Mouse (Mus musculus) testis, postnatal 10 days (tissue): ENCODE results near the gene Rraga.

Source experiments
- DNase-seq: peaks from one replicate; pipeline ENCODE4 v3.0.0; 2021; ENCODE audit warnings: low spot score

Rraga gene

DNA sequence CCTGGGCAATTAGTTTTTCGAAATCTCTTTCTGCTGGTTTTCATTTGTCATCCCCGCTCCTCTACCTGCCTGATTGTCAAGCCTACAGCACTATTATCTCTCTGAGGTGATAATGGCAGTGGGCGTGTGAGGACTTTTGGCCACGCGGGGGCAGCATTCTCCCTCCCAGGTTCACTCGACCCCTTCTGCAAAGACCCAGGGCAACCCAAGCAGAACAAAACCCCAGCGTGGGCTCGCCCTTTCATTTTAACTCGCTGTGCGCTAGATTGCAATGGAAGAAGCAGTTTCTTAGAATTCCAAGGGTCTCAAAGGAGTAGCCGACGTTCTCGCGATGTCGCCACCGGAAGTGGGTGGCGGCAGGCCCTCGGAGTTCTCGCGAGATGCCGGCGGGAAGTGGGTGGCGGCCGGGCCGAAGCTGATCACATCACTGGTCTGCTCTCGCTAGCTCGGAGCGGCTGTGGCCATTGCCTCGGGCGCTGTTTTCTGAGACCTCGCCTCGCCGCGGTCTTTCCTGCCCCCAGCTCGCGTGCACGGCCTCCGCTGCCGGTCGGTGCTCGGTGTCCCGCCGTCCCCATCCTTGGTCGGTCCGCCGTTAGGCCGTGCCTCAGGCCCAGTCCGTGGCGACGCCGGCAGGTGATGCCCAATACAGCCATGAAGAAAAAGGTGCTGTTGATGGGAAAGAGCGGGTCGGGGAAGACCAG is at the start of gene Rraga:
Gene Rraga (plus strand): TSS at position 386 of the 701 bp plus-strand sequence.
- peak; percentile 98 for DNase-seq

DNA sequence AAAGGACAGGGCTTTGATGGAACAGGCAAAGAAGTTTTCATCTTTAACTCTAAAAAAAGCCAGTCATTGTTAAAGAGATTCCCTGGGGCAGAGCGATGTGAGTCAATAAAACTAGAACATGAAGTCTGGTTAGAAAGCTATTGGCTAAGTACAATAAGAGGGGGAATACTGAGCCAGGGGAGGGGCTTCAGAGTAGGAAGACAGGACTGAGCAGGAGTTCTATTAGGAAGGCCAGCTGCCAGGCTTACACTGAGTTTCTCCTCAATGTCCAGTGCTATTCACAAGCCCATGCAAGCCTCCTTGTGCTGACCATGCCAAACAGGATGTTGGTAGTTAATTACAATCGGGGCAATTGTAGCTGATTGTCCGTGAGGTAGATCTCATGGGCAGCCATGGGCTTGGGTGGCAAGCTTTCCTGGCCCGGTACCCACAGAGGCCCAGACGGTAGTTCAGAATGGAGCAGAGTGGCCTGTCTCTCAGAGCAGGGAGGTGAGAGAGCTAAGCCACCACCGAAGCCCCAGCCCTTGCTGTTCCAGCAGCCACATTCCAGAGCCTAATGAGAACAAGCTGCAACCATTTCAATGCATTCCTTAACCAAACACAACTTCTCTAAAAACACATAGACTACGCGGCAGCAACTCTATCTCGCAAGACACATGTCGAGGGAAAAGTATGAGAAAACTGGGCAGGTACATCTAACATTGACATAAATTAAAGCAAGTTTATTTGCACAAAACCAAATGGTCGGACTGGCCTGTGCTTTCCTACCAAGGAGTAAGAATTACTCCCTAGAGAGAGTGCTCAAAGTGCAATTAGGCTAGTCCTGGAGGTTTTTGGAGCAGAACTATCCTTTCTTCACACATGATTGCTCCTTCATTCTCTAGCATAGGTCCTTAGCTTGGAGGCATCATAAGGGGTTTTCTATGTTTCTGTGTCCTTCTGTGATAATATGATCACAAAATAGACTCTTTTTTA is 48.0 kb upstream of the Rraga start:
- no peak for DNase-seq

DNA sequence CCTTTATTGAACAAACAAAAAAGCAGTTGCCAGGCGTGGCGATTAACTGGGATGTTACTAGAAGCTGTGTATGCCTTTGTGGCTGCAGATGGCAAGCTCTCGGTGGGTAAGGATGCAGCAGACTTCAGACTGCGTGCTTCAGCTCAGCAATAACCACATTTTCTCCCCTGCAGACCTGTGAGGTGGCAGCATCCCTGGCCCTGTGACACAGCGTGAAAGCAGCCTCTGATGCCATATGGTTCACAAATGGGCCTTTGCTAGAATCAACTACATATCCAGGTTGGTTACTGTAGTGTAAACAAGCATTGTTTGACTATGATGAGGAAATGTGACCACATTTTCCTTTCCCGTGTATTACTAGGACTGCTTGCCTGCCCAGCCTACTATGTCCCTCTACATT is 46.3 kb upstream of the Rraga start:
- DNase-seq, result no peak

DNA sequence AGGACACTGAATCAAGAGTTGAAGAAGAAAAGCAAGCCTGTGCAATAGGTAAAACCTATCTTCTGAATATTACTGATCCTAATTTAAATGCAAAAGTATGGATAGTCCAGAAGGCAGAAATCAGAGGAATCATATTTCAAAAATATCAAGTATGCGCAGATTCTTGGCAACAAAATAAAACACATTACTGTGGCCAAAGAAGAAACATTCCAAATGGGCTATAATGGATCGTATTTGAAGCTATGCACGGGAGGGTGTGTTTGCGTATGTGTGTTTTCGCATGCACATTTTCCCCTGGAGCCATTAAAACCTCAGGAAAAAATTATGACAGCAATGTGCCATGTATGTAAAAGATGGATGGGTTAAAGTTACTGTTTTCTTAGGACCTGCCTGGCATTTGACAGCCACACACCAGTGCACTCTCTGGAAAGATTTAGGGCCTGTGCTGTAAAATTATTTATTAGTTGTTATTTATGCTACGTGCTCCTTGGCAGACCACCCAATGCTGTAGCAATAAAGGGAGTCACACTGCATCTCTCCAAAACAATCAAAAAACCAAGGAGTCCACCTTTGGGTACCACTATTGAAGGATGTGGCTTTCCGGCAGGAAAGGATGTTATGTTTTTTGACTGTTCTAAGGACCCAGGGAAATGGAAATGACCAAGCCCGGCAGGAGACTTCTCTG is 41.9 kb upstream of the Rraga start:
- DNase-seq, result no peak

DNA sequence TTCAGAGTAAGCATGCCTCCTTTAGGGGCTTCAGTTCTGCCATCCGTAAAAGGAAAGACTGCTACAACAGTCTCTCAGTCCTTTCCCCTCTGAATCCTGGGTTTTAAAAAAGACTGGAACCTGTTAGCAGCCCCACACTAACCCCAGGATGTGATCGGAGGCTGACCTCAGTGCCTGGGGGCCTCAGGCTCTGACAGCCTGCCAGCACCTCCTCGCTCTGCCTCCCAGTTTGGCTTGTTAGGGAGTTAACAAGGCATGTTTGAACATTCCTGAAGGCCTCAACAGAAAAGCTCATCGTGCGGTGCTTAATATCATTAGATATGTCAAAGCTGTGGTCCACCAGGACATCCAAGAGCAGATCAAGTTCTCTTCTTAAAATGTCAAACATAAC is 41.4 kb upstream of the Rraga start:
- no peak for DNase-seq

DNA sequence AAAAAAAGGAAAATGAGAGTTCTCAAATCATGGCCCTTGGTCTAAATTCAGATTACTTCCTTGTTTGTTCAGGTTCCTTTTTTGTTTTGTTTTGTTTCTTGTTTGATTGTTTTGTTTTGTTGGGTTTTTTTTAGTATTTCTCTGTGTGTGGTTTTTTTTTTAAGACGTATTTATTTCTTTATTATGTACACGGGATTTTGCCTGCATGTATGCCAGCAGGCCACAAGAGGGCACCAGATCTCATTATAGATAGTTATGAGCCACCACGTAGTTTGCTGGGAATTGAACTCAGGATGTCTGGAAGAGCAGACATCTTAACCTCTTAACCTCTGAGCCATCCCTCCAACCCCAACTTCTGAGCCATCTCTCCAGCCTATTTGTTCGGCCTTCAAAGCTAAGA is 37.5 kb upstream of the Rraga start:
- DNase-seq, result peak; percentile 53

DNA sequence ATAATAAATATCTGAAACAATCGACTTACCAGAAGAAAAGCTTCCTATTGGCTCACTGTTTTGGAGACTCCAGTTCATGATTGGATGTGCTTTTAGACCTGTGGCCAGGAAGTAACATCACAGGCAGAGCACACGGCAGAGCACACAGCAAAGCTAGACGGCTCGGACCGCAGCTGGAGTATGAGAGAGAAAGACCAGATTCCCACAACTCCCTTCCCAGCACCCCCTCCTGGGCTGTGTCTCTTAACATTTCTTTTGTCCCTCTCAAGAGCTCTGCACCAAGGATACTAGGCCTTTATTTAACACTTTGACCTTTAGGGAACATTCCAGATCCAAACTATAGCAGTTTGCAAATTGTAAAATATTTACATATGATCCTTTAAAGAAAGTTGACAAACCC is 36.5 kb upstream of the Rraga start:
- no peak for DNase-seq

DNA sequence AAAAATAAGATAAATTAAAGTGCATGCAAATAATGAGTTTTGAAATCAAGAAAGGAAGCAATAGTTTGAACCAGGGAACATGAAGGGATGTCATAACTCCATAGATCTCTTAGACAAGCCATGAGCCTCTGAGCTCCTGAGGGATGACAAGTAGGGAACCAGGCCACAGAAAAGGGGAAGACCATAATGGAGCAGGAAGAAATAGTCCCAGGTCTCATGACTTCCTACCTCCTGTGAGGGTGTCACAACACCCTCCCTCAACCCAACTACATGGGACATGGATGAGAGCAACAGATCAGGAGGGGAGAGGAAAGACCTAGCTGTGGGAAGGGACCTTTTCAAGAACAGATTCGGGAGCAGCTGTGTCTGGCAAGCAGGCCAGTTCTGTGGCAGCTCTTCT is 33.9 kb upstream of the Rraga start:
- DNase-seq, result no peak

DNA sequence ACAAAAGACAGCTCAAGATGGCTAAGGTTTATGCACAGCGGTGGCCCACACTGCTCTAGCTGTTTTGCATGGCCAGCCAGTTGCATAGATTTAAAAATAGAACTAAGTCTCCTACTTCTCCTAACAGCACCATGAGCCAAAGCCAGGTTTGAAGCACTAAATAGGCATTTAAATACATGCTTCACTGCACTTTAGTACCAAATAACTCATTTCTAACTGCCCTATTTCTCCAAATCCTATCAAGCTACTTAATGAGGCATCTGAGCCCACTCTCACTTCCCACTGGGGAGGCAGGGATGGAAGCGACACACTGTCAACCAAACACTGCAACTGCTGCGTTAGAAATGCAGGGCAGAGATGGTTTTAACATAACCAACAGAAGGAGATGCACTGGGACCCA is 31.5 kb upstream of the Rraga start:
- no peak for DNase-seq

DNA sequence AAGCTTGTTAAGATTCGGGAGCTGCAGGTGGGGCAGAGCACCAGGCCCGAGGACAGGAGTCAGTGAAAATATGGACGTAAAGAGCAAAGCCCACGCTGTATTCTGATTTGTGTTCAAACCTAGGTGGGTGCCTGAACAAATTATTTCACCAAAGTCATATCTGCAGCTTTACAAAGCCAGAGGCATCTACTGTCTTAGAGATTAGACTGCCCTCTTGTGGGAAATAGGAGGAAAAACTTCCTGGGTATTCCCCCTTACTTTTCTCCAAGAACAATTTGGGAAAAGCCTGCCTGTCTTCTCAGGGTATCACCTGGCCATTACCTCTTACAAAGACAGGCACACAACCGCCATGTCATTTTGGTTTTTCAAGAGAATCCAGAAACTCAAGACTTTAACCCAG is 29.9 kb upstream of the Rraga start:
- no peak for DNase-seq

DNA sequence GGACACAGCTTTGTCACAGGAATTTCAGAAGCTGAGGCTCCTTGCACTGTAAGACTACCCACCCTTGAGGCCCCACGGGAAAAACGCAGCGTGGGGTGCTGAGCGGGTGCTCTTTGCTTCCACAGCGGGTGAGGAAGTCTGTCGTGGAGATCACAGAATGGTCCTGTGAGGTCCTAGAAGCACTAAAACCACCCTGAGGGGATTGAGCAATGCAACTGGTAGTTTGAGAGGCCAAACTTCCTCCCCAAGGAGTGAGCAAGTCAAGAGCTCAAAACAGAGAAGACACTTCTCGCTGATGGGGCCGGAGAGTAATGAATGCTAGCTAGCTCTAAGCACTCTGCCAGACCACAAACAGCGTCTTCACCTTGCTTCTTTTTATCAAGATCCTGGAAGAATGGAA is 27.1 kb upstream of the Rraga start:
- DNase-seq, result no peak

DNA sequence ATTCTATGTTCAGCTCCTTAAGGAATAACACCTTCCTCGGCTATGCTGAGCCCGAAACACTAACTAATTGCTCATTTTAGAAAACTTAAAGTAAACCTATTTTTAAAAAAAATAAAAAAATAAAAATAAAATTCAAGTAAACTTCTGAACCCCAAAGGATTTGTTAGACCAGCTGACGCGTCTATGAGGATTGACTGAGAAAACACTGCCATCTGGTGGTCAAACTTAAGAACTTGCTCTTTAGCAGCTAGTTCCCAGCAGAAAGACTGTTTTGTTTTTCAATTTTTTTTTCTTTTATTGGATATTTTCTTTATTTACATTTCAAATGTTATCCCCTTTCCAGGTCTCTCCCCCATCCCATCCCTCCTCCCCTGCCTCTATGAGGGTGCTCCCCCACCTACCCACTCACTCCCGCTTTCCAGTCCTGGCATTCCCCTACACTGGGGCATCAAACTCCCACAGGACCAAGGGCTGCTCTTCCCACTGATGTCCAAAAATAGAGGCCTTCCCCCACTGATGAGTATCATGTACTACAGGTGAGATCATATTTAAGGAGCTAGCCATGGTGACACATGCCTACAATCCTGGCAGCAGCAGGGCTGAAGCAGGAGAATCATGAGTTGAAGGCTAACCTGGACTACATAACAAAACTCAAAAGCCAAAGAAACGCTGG is 20.3 kb upstream of the Rraga start:
- no peak for DNase-seq

DNA sequence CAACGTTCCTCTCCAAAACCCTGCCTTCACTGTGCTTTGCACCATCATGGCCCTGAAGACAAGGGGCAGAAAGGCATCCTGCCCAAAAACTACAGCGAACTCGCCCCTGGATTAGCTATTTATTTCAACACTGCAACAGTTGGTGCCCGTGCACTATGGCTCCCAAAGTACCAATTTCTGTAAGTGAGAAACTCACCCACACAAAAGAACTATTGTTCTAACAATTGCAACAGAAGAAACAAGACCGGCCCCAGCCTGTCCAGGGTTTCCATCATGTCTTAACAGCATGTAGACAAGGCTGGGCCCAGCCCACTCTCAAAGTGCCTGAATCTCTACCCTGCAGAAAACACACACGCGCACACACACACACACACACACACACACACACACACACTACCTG is 18.1 kb upstream of the Rraga start:
- no peak for DNase-seq

DNA sequence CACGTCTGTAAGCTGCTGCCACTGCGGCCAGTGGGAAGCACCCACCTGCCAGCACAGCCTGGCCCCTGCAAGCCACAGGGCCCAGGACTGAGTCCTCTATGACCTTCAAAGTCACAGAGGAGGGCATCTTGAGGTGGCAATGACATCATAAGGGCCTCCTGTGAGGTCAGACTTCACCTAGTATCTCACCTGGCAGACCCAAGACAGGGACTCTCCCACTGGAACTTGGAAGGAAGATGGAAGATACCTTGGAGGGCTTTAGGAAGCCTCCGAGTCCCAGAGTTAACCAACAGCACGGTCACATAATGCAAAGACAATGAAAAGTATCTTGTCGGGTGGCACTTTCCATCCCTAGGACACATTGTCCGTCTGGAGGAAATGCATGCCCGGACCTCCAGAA is 17.2 kb upstream of the Rraga start, which contains the start of gene Saxo1:
Gene Saxo1 (minus strand): TSS at position 101 of the 400 bp plus-strand sequence.
- no peak for DNase-seq

DNA sequence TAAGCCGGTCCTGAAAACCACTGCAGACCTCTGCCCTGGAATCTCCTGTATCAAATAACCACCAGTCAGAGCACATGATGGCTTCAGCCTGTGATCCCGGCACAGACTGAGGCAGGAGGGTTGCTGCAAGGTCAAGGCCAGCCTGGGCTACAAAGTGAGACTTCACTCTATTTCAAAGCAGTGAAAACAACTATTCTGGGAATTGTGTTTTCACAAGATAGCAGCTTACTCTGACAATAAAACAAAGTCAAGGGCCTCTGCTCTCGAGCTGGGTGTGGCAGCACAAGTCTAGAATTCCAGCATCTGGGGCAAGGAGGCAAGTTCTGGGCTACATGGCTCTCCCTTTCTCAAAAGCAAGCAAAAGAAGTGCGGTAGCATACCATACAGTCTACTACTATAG is 16.5 kb upstream of the Rraga start:
- DNase-seq, result no peak

DNA sequence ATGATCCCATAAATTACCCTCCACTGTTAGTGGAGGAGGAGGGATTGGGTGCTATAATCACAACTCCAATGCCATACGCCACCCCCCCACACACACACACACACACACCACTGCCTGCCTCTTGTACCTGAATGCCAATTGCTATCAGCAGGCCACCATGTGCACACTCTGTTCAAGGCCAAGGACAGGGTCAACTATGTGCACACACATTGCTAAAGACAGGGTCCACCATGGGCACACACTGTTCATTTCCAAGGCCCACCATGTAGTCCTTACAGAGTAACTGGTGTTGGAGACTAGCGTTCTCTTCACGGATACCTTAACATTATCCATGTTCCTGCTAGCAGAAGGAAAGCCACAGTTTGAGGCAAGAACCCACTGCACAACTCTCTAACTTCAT is 14.4 kb upstream of the Rraga start:
- DNase-seq, result no peak

DNA sequence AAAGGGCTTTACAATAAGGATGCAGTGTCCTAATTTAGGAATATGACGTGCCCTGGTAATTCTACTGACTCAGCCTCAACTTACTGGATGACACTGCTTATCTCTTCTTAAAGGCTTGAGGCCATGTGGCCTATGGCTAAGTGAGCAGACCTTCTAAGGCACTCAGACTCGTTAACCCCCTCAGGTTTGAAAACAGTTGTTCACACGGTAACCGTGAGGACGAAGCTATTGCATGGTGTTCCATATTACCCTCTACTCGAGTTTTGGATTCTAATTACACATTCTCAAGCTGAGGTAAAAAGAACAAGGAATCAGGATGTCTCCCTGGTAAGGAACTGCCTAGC is 557 bp upstream of the Rraga start:
- DNase-seq, result no peak

DNA sequence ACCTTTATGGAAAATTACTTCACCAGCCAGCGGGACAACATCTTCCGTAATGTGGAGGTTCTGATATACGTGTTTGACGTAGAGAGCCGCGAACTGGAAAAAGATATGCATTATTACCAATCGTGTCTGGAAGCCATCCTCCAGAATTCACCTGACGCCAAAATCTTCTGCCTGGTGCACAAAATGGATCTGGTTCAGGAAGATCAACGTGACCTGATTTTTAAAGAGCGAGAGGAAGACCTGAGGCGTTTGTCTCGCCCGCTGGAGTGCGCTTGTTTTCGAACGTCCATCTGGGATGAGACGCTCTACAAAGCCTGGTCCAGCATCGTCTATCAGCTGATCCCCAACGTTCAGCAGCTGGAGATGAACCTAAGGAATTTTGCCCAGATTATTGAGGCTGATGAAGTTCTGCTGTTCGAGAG is 663 bp downstream of the Rraga start:
- no peak for DNase-seq

DNA sequence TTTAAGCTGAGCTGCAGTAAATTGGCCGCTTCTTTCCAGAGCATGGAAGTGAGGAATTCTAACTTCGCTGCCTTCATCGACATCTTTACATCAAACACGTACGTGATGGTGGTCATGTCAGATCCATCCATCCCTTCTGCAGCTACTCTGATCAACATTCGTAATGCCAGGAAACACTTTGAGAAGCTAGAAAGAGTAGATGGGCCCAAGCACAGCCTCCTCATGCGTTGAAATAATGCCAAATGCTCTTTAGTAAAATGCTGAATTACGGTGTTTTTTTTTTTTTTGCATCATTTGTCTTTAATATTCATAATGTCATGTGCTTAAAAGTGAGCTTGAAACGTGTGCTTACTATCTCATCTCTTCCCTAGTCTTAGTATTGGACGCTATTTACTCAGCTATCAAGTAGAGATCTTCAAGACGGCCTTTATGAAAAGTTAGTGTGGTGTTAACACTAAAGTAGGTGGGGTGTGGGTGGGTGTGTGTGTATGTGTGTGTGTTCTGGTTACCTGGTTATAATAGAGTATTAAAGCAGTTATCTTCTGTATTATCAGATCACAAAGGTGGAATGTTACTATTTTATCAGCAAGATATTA is 1.3 kb downstream of the Rraga start:
- no peak for DNase-seq

DNA sequence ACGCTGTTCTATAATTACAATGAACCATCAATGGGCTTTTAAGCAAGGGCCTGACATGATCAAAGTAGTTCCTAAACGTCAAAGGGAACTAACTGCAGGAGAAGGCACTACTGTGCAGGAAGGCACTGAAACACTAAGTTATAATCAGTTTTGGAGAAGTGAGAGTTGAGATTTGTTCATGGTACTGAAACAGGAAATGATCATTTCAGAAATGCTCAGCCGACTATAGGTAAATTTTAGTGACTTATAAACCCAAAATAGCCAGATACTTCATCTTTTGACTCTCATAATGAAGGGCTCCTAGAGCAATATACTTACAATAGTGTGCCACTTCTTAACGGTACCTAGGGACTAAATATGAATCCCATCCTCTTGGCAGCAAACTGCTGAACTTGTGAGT is 4.6 kb downstream of the Rraga start:
- no peak for DNase-seq

DNA sequence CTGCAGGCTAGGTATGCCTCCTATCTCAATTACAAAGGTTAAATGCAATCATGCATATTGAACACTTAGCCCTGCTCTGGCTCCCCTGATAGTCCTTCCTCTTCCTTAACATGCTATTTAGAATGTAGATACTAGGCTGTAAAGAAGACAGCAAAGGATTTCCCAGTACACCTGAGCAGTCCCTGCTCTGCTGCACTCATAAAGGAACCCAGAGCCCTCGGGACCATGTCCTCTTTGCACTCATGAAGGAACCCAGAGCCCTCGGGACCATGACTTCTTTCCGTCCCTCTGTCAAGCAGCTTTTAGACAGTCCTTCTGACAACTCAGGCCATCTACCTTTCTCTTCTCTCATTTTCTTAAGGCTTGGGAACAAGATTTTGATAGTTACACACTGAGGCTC is 5.1 kb downstream of the Rraga start:
- no peak for DNase-seq

DNA sequence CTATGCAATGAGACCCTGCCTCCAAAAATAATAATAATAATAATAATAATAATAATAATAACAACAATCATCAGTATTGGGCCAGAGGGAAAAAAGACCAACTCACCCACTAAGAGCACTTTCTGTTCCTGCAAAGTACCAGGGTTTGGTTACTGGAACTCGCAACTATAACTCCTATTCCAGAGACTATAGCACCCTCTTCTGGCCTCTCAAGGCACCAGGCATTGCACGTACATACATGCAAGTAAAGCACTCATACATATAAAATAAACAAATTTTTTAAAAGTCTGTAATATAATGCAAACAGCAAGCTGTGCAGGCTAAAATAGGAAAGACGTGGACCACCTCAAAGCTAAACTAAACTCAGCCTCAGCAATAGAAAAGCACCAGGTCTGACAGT is 12.8 kb downstream of the Rraga start:
- DNase-seq, result no peak
